Comparison of ENCODE assay signal across 22 mouse cellular contexts in the genomic region with DNA sequence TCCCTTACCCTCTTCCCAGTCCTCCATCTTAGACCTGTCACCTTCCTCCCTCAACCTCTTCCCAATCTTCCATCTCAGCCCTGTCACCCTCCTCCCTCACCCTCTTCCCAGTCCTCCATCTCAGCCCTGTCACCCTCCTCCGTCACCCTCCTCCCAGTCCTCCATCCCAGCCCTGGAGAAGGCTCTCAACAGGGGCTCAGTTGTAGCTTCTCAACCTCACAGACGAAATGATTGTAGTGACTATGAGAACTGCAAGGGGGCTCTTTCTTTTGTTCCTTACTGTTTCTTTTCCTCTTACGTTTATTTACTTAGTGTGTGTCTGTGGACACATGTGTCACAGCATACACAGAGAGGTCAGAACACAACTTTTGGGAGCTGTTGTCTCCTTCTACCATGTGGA. TPM values are rescaled to one million over a fixed set of nuclear protein-coding genes. Genes with fewer than 3 reads are reported as not detected.
DNase-seq lines count a peak whose midpoint lies in the region; ATAC-seq and TF ChIP-seq lines count a peak whose summit lies in the region.
"Had no signal": no experiment of that assay in that cellular context is flagged by ENCODE, and none has a peak within 500 bp of the region (broad histone marks: within the 10 kb centered on the region; RNA-seq: fewer than 3 reads in every experiment).

No protein-coding gene starts in this region.

- H3K4me1 ChIP-seq in heart, embryonic 12.5 days (replicated peaks): peaks cover 25% of the 10 kb centered on the region
- H3K4me1 ChIP-seq in G1E (ENCODE audit: insufficient read depth, low read depth, low read length): peaks cover 52% of the 10 kb centered on the region
- H3K4me1 ChIP-seq in liver, embryonic 12.5 days: peaks cover 78% of the 10 kb centered on the region

- WGBS in heart, embryonic 12.5 days: 65% methylated on average over 3 of the region's 3 CpGs
- 63% methylated on average over 3 of the region's 3 CpGs for WGBS in liver, embryonic 12.5 days (ENCODE audit: insufficient replicate concordance)

- DNase-seq in heart, postnatal 25 days (ENCODE audit: low spot score): no peak
- DNase-seq in G1E (ENCODE audit: low spot score) (no peak), ZHBTc4 (ENCODE audit: low read depth, low spot score) (peak; percentile 54)
- DNase-seq in embryo, embryonic 10.5 days (ENCODE audit: low spot score): no peak
- no peak for DNase-seq in cerebellum, postnatal 25 days
- DNase-seq: adrenal gland, adult 8-10 months; B cell, adult 2 months; cerebellum, postnatal 14 days; kidney, adult 8-10 months; kidney, postnatal 14 days; lung, postnatal 4 days; thymus, postnatal 36 days had no signal

- TF ChIP-seq CTCF in G1E (IDR thresholded peaks at IDR 0.05; ENCODE audit: low read depth, low read length): no peak

- H3K27ac ChIP-seq in heart, embryonic 12.5 days (ENCODE audit: poor library complexity, severe bottlenecking): peak overlapping the region; percentile 32; the same call in 1 of the 2 replicates
- peak overlapping the region; percentile 97 for H3K27ac ChIP-seq in liver, embryonic 12.5 days
- H3K27ac ChIP-seq: hindbrain, embryonic 13.5 days; left cerebral cortex, adult 2 months; limb, embryonic 10.5 days; lung, embryonic 15.5 days had no signal

- H3K4me2 ChIP-seq in heart, embryonic 12.5 days: no peak overlapping the region
- H3K4me2 ChIP-seq in liver, embryonic 12.5 days: peak overlapping the region; percentile 68
- H3K4me2 ChIP-seq: hindbrain, embryonic 13.5 days; lung, embryonic 15.5 days had no signal

- no peaks in the 10 kb centered on the region for H3K9me3 ChIP-seq in heart, embryonic 12.5 days (replicated peaks)
- no peaks in the 10 kb centered on the region for H3K9me3 ChIP-seq in G1E (replicated peaks)
- no peaks in the 10 kb centered on the region for H3K9me3 ChIP-seq in liver, embryonic 12.5 days (replicated peaks)
- H3K9me3 ChIP-seq: hindbrain, embryonic 13.5 days; limb, embryonic 10.5 days; lung, embryonic 15.5 days had no signal

- intact Hi-C loops in heart, postnatal 25 days (cut with DNase I): no loop called here

- no peak overlapping the region for H3K9ac ChIP-seq in heart, embryonic 12.5 days
- peak overlapping the region; percentile 65 for H3K9ac ChIP-seq in liver, embryonic 12.5 days
- H3K9ac ChIP-seq: hindbrain, embryonic 13.5 days; lung, embryonic 15.5 days had no signal

- H3K4me3 ChIP-seq in heart, embryonic 12.5 days: no peak overlapping the region
- peak overlapping the region; percentile 55; the same call in 1 of the 2 replicates for H3K4me3 ChIP-seq in G1E (ENCODE audit: low read depth, low read length)
- no peak overlapping the region for H3K4me3 ChIP-seq in liver, embryonic 12.5 days
- H3K4me3 ChIP-seq: hindbrain, embryonic 13.5 days; left cerebral cortex, adult 2 months; limb, embryonic 10.5 days; lung, embryonic 15.5 days had no signal

- no peak for ATAC-seq in heart, embryonic 12.5 days (ENCODE audit: insufficient number of reproducible peaks, low FRiP score)
- no peak for ATAC-seq in G1E (ENCODE audit: extremely low read depth, insufficient number of reproducible peaks, low FRiP score, poor library complexity, severe bottlenecking)
- no peak for ATAC-seq in liver, embryonic 12.5 days
- ATAC-seq in frontal cortex, adult (ENCODE audit: low TSS enrichment): no peak
- ATAC-seq: forebrain, embryonic 14.5 days; midbrain, embryonic 16.5 days had no signal

- H3K27me3 ChIP-seq in heart, embryonic 12.5 days (replicated peaks): no peaks in the 10 kb centered on the region
- no peaks in the 10 kb centered on the region for H3K27me3 ChIP-seq in G1E (ENCODE audit: insufficient read depth, low read length)
- peaks cover 9% of the 10 kb centered on the region; the same call in 1 of the 2 replicates for H3K27me3 ChIP-seq in liver, embryonic 12.5 days (replicated peaks)

- H3K36me3 ChIP-seq in heart, embryonic 12.5 days: no peaks in the 10 kb centered on the region
- H3K36me3 ChIP-seq in G1E (replicated peaks): no peaks in the 10 kb centered on the region
- 0 out of 2 replicates have a peak, but pooled peaks cover 6% of the 10 kb centered on the region for H3K36me3 ChIP-seq in liver, embryonic 12.5 days
- H3K36me3 ChIP-seq: hindbrain, embryonic 13.5 days; limb, embryonic 10.5 days; lung, embryonic 15.5 days had no signal

RNA-seq across cellular contexts. Expression of a gene that starts 4.4 kb away (rescaled TPM):
- 0.92 and 1.3 TPM in 2 replicates for polyA plus RNA-seq in heart, embryonic 12.5 days (2016; fragmentation: Nextera tagmentation; extraction: Ambion mirVana)
- under 1 TPM; 0.36 to 0.56 TPM for total RNA-seq in heart, postnatal 25 days (2021)
- total RNA-seq in G1E (2014; fragmentation: Nextera tagmentation): not detected in 2 replicates
- total RNA-seq in G1E (2017): 0.05 TPM in 1 of 2 replicates, not detected in the other
- 0.04 TPM in 1 of 2 replicates, not detected in the other for polyA plus RNA-seq in G1E (2012)
- 16.0 and 16.3 TPM in 2 replicates for polyA plus RNA-seq in liver, embryonic 12.5 days (2016; fragmentation: Nextera tagmentation; extraction: Ambion mirVana)
- total RNA-seq: layer of hippocampus, adult 8-10 months had no signal
- polyA plus RNA-seq: forebrain, embryonic 14.5 days; hindbrain, embryonic 13.5 days; limb, embryonic 10.5 days; midbrain, embryonic 16.5 days had no signal

RNA-seq across cellular contexts. Expression of a gene that starts 27.6 kb away (rescaled TPM):
- 24.8 and 24.9 TPM in 2 replicates for polyA plus RNA-seq in heart, embryonic 12.5 days (2016; fragmentation: Nextera tagmentation; extraction: Ambion mirVana)
- 10 to 100 TPM; 28.4 to 34.4 TPM for total RNA-seq in heart, postnatal 25 days (2021)
- 40.8 and 45.4 TPM in 2 replicates for total RNA-seq in G1E (2014; fragmentation: Nextera tagmentation)
- 25.6 and 27.9 TPM in 2 replicates for total RNA-seq in G1E (2017)
- 13.2 and 17.8 TPM in 2 replicates for polyA plus RNA-seq in G1E (2012)
- polyA plus RNA-seq in liver, embryonic 12.5 days (2016; fragmentation: Nextera tagmentation; extraction: Ambion mirVana): 28.0 and 28.6 TPM in 2 replicates

RNA-seq across cellular contexts. Expression of a gene that starts 39.9 kb away (rescaled TPM):
- 5.0 and 6.1 TPM in 2 replicates for polyA plus RNA-seq in heart, embryonic 12.5 days (2016; fragmentation: Nextera tagmentation; extraction: Ambion mirVana)
- total RNA-seq in heart, postnatal 25 days (2021): 10 to 100 TPM; 17.7 to 22.9 TPM
- total RNA-seq in G1E (2014; fragmentation: Nextera tagmentation) (9.9 and 12.1 TPM in 2 replicates), G1E (2017) (10.6 and 11.9 TPM in 2 replicates)
- polyA plus RNA-seq in G1E (2012): 2.7 and 2.9 TPM in 2 replicates
- polyA plus RNA-seq in liver, embryonic 12.5 days (2016; fragmentation: Nextera tagmentation; extraction: Ambion mirVana): 3.1 and 3.2 TPM in 2 replicates

RNA-seq across cellular contexts. Expression of a gene that starts 42.6 kb away (rescaled TPM):
- 21.1 and 21.6 TPM in 2 replicates for polyA plus RNA-seq in heart, embryonic 12.5 days (2016; fragmentation: Nextera tagmentation; extraction: Ambion mirVana)
- 1 to 10 TPM; 7.9 to 8.6 TPM for total RNA-seq in heart, postnatal 25 days (2021)
- total RNA-seq in G1E (2014; fragmentation: Nextera tagmentation): 16.3 and 18.7 TPM in 2 replicates
- 25.7 and 30.1 TPM in 2 replicates for total RNA-seq in G1E (2017)
- polyA plus RNA-seq in G1E (2012): 21.7 and 26.1 TPM in 2 replicates
- 13.5 and 14.5 TPM in 2 replicates for polyA plus RNA-seq in liver, embryonic 12.5 days (2016; fragmentation: Nextera tagmentation; extraction: Ambion mirVana)
